Mouse (Mus musculus) erythroid progenitor cell, adult 5-6 weeks (primary cell): Measurements from ENCODE around the gene Thegl. TPM values are rescaled to one million over a fixed set of nuclear protein-coding genes. Genes with fewer than 3 reads are reported as not detected.

Experiments used
- total RNA-seq, 2 experiments: library from RNA; stranded (forward) in 1 of 2; stranded (reverse) in 1 of 2; fragments of 150-400 nt in 1 of 2; fragments of 186-747, 209-891 nt in 1 of 2; gene quantifications; 2 replicates each; pipeline versions ENCODE4 v1.2.3 to v1.2.4; 2015 to 2017; ENCODE audit warnings: low replicate concordance in 2 of 2

Gene Thegl
- total RNA-seq, 2 experiments from 2014 or later = not detected

Other genes starting within 250 kb of the Thegl start
- gene Aasdh, start 110.5 kb upstream of the Thegl start, total RNA-seq (2015; ENCODE audit: low replicate concordance) = 2.5 and 24.9 TPM in 2 replicates
- gene Aasdh, start 110.5 kb upstream of the Thegl start, total RNA-seq (2017; ENCODE audit: low replicate concordance) = 6.3 and 12.6 TPM in 2 replicates
- 105 and 119 TPM in 2 replicates for gene Paics, start 64.7 kb upstream of the Thegl start, total RNA-seq (2015; ENCODE audit: low replicate concordance)
- gene Paics, start 64.7 kb upstream of the Thegl start, total RNA-seq (2017; ENCODE audit: low replicate concordance) = 75.2 and 130 TPM in 2 replicates
- 6.8 and 12.2 TPM in 2 replicates for gene Ppat, start 64.4 kb upstream of the Thegl start, total RNA-seq (2015; ENCODE audit: low replicate concordance)
- 15.1 and 17.4 TPM in 2 replicates for gene Ppat, start 64.4 kb upstream of the Thegl start, total RNA-seq (2017; ENCODE audit: low replicate concordance)
- 41.4 and 41.5 TPM in 2 replicates for gene Srp72, start 41.3 kb upstream of the Thegl start, total RNA-seq (2015; ENCODE audit: low replicate concordance)
- gene Srp72, start 41.3 kb upstream of the Thegl start, total RNA-seq (2017; ENCODE audit: low replicate concordance) = 28.4 and 102 TPM in 2 replicates
- not detected in 2 replicates for gene Arl9, start 12.0 kb upstream of the Thegl start, total RNA-seq (2015; ENCODE audit: low replicate concordance)
- gene Arl9, start 12.0 kb upstream of the Thegl start, total RNA-seq (2017; ENCODE audit: low replicate concordance) = not detected in 2 replicates
- gene Hopx, start 99.1 kb downstream of the Thegl start, total RNA-seq (2015; ENCODE audit: low replicate concordance) = 2.1 and 4.3 TPM in 2 replicates
- gene Hopx, start 99.1 kb downstream of the Thegl start, total RNA-seq (2017; ENCODE audit: low replicate concordance) = 2.4 TPM in 1 of 2 replicates, not detected in the other
- not detected in 2 replicates for gene Spink2, start 195.4 kb downstream of the Thegl start, total RNA-seq (2015; ENCODE audit: low replicate concordance)
- gene Spink2, start 195.4 kb downstream of the Thegl start, total RNA-seq (2017; ENCODE audit: low replicate concordance) = not detected in 2 replicates
- 7.2 and 8.8 TPM in 2 replicates for gene Rest, start 249.5 kb downstream of the Thegl start, total RNA-seq (2015; ENCODE audit: low replicate concordance)
- gene Rest, start 249.5 kb downstream of the Thegl start, total RNA-seq (2017; ENCODE audit: low replicate concordance) = 11.2 and 13.4 TPM in 2 replicates